Mouse (Mus musculus) adrenal gland, postnatal 36 days (tissue): ENCODE measurements around the gene Tmem120b. TPM values are rescaled to one million over a fixed set of nuclear protein-coding genes. Genes with fewer than 3 reads are reported as not detected.
A peak's percentile ranks its signal among the peaks of the same experiment; 100 is the strongest.

Experiments used
- DNase-seq, 2 experiments: peaks; one replicate each; pipeline ENCODE4 v3.0.0; 2021; ENCODE audit warnings: mixed read lengths in 1 of 2
- total RNA-seq, 2 experiments: library from RNA; stranded (reverse); gene quantifications; 2 replicates each; pipeline ENCODE4 v1.2.3; 2021

Tmem120b gene
- total RNA-seq, 2 experiments from 2014 or later = 27.0 to 48.7 TPM

- DNase-seq = peak; percentile 77 to 81
Observed at GRCm38 (mm10) chr5:123159446-123159845, 91.2 kb downstream of the Tmem120b start.

GRCm38 (mm10) chr5:123159866-123160265 lies 91.7 kb downstream of the Tmem120b start:
- DNase-seq = no peak

- peak; percentile 83 to 84 for DNase-seq
Observed at GRCm38 (mm10) chr5:123160341-123160740, 92.1 kb downstream of the Tmem120b start.

DNA sequence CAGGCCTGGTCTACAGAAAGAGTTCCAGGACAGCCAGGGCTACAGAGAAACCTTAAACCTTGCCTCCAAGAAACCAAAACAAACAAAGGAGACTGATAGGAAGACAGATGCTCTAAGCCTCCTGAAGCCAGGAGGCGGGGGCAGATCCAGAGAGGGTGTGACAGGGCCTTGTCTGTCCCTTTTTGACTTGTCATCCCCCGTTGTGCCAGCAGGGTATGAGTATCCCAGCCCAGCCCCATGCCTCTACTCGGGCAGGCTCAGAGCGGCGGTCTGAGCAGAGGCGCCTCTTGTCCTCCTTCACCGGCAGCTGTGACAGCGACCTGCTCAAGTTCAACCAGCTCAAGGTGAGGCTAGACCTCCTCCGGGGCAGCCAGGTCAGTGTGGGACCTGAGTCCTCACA lies 94.7 kb downstream of the Tmem120b start:
- no peak for DNase-seq

GRCm38 (mm10) chr5:123166437-123166836 lies 98.2 kb downstream of the Tmem120b start:
- no peak for DNase-seq

Other genes with a start within 250 kb of the Tmem120b start
- 100 to 1,000 TPM; 154 to 181 TPM for gene Anapc5, start 247.1 kb upstream of the Tmem120b start, total RNA-seq
- gene Rnf34, start 218.4 kb upstream of the Tmem120b start, total RNA-seq = 10 to 100 TPM; 22.8 to 28.5 TPM
- 10 to 100 TPM; 13.4 to 14.7 TPM for gene Kdm2b, start 78.6 kb upstream of the Tmem120b start, total RNA-seq
- 10 to 100 TPM in 1 of 2 experiments, 1 to 10 TPM in 1; 9.2 to 12.3 TPM for gene Orai1, start 53.3 kb upstream of the Tmem120b start, total RNA-seq
- not detected for gene Morn3, start 21.4 kb upstream of the Tmem120b start, total RNA-seq
- 1 to 10 TPM; 1.2 to 1.4 TPM for gene Rhof, start 64.3 kb downstream of the Tmem120b start, total RNA-seq
- 10 to 100 TPM; 24.9 to 26.0 TPM for gene Setd1b, start 73.8 kb downstream of the Tmem120b start, total RNA-seq
- 10 to 100 TPM; 23.4 to 31.5 TPM for gene Psmd9, start 101.0 kb downstream of the Tmem120b start, total RNA-seq
- gene Hpd, start 114.3 kb downstream of the Tmem120b start, total RNA-seq = 1 to 10 TPM; 1.6 to 2.4 TPM
- gene Wdr66, start 183.7 kb downstream of the Tmem120b start, total RNA-seq = 1 to 10 TPM in 1 of 2 experiments, under 1 TPM in 1; 0.89 to 1.5 TPM